Mouse (Mus musculus) adrenal gland, adult (tissue): ENCODE data around the gene Kdm2b.

ENCODE experiments used
- DNase-seq, 2 experiments: peaks; one replicate each; pipeline ENCODE4 v3.0.0; 2022 to 2023; ENCODE audit warnings: low spot score in 1 of 2; ENCODE audit not compliant: inconsistent age in 2 of 2

Kdm2b gene

DNA sequence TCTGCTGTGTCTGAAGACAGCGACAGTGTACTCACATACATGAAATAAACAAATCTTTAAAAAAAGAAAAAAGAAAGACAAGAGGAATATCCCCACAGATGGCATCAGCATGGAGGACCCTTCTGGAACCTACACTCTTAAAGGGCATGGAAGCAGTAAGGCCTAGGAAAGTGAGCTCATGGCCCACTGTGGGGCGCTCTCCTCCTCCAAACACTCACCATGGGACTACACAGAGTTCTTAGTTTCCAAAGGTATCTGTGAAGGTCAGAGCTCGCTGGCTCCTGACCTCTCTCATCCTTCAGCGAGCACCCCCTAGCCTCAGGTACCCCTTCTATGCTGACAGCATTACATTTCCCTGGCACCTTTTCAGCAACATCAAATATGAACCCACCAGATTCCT lies 53.8 kb downstream of the Kdm2b start:
- DNase-seq: no peak

DNA sequence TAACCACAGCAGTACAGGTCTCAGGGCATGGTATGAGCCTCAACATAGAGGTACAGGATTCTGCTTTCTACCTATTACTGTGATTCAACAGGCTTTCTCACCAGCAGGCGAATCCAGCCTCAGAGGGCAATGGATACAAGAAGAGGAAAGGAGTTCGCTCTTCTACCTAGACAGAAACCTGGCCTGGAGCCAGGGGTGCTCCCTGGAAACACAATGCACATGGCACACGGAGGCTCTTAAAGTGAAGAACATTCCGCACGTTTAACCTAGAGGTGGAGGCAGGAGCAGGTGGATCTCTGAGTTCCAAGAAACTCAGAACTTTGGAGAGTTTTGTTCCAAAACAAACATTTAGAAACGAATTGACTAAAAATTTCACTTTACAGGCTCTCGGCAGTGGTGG lies 58.6 kb downstream of the Kdm2b start:
- DNase-seq: no peak

DNA sequence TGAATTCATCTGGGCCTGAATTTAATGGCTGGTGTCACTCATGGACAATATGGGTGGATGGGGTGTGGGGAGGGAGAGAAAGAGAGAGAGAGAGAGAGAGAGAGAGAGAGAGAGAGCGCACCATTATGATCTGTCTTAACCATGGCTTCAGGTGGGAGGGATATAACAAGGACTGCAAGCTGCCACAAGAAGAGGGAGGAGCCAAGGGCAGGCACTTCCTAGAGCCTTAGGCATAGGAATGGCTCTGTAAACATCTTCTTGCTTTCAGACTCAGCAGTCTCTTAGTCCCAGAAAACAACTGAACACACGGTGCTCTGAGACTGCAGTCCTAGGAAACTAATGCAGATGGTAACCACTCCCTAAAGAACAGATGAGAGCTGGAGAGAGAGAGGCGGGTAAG lies 61.3 kb downstream of the Kdm2b start:
- DNase-seq: no peak

DNA sequence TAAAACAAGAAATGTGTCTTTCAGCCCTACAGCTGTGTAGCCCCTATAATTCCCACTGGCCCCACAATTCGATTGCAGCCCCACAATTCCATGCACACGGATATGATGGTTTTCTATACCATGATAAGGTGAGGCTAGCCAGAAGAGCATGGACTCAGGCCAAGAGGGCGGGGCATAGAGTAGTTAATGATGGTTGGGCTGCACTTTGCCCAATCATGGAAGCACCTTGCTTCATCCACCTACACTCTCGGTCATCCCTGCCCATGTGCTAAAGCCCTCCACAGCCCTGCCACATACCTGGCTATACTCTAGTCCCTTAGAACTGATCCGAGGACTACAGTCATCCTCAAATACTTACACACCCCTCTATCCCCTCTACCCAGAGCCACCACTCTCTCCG lies 61.9 kb downstream of the Kdm2b start:
- no peak for DNase-seq

DNA sequence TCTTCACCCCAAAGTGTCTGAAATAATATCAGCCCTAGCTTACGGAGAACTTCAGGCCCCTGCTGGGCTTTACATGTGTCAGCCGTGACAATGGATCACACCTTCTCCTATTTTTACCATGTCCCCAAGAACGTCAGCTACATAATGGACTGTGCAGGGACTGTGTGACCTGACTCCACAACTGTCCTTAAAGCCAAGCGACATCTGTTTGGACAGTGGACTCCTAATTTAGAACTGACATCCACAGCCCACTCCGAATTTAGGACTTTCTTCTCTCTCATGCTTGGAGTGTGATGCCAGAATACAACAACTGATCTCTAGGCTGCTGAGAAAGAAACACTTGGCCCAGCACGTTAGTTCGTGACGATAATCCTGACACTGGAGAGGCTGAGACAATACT lies 62.5 kb downstream of the Kdm2b start:
- no peak for DNase-seq

DNA sequence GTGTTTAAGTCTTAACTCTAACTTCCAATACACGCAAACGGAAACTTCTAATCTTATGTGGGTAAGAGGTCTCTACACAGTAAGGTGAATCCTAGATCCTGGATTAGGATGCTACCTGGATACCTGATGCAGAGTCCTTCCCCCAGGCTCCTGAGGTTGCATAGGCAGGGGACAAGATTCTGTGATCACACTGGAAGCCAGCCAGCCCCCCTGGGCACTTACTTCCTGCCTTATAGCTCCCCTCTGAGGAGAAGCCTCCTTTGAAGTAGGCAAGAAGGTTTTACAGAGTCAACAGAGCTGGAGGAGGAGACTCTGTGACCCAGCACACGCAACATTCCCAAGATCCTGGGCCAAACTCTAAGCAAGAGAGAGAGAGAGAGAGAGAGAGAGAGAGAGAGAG lies 63.3 kb downstream of the Kdm2b start:
- no peak for DNase-seq

DNA sequence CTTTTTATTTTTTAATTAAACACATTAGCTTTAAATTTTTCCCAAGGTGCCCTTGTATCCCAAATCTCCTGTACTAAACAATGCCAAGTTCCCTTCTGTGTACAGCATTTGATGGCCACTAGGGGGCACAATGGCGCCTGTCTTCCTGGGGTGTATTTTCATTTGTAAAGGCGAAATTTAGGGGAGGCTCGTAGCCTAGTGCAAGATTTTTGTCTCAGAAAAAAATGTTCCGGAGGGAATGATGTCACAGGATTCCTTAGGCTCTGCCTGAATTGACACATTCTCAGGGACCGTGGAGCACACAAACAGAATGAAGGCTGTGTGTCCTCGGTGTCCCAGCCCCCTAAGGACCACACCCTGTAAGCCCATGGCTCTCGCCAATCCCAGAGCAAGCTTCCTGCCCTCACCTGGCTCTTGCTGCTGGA lies 64.1 kb downstream of the Kdm2b start:
- DNase-seq: peak; percentile 43 to 80

DNA sequence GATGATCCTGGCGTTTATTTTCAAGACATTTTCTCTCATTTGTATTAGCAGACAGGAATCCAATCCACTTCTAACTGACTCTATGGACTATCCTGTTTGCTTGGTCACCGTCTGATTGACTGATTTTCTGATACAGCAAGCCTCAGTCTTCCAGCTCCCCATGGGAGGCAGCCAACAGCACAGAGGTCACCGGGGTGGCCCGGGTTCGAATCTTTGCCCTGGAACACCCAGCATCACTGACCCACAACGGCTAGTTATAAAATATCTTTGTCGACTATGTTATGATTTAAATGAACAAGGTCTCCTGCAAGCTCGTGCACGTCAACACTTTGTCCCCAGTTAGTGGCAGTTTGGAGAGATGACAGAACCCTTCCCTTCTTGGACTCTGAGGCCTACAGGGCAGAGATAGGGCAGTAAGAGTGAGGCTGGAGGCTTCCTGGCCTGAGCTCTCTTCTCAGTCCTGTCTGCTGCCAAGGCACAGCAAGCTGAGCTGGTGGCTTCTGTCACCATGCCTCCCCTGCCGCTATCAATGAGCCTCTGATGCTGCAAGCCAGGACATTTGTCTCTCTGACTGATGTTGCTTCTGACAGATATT lies 65.7 kb downstream of the Kdm2b start:
- DNase-seq: no peak

DNA sequence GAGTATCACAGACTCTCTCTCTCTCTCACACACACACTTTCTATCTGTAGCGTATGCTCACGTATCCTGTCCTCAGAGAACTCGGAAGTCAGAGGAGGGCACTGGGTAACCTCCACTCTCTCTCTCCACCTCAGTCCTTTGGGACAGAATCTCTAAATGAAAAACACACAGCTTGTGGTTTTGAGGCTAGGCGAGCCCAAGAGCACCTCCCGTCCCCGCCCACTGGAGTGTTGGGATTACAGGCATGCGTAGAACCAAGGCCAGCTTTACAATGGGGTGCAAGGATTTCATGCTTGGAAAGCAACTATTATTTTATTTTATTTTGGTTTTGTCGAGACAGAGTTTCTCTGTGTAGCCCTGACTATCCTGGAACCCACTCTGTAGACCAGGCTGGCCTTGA lies 67.7 kb downstream of the Kdm2b start:
- DNase-seq: no peak

DNA sequence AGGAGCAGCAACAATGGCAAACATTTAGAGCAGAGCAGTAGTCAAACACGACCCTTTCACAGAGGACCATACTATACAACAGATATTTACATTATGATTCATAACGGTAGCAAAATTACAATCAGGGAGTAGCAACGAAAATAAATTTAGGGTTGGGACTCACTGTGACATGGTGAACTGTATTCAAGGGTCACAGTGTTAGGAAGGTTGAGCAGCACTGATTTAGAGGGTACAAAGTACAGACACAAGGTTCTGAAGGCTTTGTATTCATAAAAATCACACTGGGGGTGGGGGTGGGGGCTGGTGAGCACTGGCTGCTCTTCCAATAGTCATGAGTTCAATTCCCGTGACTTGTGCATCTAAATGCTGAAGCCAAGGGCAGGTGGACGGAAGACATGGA lies 69.1 kb downstream of the Kdm2b start:
- no peak for DNase-seq

DNA sequence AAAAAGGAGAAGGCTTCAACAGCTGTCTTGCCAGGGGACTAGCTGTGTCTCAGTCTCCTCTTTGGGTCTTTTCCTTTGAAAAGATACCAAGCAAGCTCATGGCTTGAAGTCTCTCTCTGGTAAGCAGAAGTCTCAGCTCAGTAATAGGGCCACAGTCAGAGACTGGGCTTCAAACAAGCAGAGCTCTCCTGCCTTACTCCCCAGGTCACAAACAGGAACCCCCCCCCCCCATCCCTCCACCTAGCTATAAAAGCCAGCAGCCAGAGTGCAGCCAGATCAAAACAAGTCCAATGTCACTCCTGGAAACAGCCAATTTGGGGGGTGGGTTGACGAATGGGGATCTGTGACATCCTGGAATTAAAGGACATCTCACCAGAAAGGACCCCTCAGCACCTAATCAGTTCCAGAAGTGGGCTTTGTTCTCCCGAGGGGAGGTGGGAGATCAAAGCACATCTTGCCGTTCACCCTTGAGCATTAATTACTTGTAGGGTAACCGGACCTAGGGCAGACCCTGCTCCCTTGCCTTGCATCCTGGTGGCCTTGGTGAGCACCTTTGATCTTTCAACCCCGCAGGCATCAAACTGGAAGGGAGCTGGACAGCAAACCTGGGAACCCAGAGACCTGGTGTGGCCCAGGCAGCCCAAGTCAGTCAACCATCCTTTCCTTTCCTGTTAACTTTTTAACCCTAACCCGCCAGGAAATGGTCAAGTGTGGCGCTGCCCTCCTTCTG lies 71.5 kb downstream of the Kdm2b start:
- no peak for DNase-seq

DNA sequence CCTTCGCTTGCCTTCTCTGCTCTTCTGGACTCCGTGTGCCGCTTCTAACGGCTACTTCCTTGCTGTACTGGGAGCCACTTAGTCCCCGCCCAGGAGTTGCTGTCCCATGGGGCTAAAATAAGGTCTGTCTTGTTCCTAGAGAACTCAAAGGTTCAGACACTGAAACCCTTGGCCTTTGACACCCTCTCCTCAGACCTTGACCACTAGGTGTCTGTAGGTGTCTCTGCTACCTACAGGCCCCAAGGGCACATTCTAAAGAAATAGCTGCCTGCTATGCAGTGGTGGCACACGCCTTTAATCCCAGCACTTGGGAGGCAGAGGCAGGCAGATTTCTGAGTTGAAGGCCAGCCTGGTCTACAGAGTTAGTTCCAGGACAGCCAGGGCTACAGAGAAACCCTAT lies 73.5 kb downstream of the Kdm2b start:
- no peak for DNase-seq

DNA sequence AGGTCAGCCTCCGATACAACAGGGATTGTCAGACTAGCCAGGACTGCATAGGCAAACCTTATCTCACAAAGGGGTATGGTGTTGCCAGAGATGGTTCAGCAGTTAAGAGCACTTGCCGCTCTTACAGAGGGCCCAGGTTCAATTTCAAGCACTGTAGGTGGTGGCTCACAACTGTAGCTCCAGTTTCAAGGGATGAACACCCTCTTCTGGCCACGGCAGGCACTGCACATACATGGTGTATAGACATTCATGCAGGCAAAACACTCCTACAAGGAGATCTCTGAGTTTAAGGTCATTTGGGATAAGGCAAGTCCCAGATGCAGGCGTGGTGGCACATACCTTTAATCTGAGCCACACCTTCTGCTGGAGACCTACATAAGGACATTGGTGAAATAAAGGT lies 76.8 kb downstream of the Kdm2b start:
- DNase-seq: no peak

DNA sequence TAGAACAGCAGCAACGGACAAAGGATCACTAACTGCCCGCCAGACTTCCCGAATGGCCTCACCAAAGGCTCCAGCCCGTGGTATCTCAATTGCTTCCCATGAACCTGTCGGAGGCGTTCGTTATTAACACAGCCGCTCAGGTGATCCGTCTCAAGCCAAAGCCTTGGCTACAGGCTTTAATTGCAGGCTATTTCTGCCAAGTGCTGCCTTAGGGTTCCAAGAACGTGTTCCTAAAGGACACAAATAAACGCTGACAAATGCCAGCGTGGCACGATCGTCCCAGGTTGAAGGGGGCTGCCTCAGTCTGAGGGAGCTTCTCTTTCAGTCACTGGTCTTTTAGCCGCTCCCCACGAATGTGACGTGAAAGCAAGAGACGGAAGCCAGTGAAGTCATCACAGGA lies 80.1 kb downstream of the Kdm2b start:
- DNase-seq: no peak

DNA sequence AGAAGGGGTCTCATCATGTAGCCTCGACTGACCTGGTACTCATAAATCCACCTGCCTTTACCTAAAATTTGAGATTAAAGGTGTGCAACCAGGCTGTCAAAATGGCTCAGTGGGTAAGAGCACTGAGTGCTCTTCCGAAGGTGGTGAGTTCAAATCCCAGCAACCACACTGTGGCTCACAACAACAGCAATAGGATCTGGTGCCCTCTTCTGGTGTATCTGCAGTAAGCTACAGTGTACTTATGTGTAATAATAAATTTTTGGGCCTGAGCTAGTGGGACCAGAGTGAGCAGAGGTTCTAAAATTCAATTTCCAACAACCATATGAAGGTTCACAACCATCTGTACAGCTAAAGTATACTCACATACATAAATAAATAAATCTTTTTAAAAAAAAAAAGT lies 81.6 kb downstream of the Kdm2b start:
- DNase-seq: no peak

DNA sequence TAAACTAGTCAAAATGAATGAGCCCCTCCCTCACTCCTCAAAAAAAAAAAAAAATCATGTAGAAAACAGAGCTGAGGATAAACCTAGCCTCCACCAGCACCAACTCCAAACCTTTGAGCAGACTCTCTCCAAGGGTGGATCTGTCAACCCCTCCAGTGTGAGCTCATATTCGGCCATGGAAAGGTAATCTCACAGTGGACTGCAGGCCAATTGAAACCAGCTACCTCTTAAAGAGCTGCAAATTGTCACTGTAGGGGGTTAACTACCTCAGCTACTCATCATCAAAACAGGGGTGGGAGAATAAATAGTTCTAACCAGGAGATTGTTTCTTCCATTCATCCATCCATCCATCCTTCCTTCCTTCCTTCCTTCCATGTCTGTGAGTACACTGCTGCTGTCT lies 82.4 kb downstream of the Kdm2b start:
- DNase-seq: no peak

DNA sequence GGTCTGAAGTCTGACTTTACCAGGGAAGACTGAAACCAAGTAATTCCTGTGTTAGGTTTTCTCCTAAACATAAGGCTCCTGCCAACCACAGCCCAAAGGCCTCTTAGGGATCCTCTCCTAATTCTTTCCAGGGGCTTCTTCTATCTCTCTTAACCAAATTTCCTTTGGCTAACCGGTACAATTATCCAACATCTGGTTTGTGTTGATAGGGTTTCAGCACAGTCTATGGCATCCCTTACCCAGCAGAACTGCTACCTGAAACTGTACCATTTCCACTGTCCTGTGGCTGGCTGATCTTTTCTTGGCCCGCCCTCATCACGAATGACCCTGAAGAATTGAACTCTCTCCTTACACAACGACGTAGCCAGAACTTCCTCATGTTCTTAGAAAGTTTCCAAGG lies 86.5 kb downstream of the Kdm2b start:
- no peak for DNase-seq

DNA sequence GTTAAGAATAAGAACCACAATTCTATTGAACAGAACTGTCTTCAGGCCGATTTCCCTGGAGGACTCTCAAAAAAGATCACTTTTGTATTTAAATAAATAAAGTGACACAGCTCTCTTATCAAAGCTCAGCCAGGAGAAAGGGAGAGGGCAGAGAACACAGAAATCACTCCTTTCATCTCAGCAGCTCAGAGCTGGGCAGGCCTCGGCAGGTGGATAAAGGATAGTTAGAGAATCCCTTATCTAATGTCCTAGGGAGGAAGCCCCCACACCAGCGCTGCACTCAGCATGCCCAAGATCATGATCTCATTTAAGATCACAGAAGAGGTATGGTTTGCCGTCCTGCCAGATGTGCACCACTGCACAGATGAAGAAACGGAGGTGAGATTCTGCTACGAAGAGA lies 87.4 kb downstream of the Kdm2b start:
- no peak for DNase-seq

DNA sequence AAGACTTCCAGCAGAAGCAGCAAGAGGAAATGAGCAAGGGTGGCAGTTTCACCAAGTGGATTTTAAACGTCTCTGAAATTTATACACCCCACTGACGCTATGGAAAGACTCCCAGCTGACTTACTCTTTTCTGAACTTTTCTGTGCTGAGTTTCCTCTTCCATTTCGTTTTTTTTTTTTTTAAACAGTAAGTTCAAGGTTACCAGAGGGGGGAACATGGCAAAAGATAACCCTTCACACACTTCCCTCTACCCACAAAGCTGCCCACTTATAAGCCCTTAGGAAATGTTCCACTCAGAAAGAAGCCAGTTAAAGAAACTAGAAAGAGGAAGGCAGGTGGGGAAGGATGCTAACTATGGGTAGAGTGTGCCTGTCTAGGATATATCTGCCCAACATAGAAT lies 88.0 kb downstream of the Kdm2b start:
- no peak for DNase-seq

DNA sequence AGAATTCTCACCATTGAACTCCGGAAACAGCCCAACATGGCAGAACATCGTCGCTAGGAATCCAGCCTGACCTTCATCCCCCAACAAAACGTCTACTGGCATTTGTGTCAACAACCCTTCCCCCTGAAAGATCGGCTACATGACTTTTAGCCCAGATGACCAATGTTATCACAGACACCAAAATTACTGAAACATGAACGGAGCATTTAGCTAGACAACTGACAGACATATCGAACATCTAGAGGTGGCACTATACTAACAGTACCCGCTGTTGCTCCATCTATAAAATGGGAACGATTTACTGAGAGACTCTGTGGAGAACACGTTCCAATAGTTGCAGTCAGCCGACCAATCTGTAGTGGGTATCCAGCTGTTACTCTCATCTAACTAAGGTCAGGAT lies 88.4 kb downstream of the Kdm2b start:
- DNase-seq: no peak

DNA sequence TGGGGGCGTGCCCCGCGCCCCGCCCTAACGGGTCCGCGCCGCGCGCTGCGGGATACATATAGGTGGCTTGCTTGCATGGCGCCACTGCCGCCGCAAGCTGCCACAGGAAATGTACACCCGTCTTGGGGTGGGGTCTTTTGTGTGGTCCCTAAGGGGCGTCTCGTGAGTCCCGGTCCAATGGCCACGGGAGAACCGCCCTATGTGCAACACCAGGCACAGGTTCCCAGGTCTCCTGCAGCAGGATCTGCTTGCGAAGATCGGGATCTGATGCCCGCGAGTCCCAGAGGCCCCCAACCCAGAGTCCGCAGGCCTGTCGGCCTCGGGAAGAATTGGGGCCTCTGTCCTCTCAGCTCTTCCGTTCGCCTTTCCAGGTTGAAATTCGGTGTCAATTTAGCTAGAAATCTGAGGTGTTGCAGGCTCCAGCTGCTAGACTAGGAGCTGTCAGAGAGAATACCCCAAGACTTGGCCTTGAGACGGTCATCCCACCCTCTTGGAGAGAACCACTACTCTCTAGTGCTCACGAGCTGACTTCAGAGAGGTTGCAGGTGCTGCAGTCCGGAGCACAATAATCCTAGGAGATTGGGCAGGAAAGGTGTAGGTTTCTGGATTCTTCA lies 89.0 kb downstream of the Kdm2b start:
- DNase-seq: no peak

DNA sequence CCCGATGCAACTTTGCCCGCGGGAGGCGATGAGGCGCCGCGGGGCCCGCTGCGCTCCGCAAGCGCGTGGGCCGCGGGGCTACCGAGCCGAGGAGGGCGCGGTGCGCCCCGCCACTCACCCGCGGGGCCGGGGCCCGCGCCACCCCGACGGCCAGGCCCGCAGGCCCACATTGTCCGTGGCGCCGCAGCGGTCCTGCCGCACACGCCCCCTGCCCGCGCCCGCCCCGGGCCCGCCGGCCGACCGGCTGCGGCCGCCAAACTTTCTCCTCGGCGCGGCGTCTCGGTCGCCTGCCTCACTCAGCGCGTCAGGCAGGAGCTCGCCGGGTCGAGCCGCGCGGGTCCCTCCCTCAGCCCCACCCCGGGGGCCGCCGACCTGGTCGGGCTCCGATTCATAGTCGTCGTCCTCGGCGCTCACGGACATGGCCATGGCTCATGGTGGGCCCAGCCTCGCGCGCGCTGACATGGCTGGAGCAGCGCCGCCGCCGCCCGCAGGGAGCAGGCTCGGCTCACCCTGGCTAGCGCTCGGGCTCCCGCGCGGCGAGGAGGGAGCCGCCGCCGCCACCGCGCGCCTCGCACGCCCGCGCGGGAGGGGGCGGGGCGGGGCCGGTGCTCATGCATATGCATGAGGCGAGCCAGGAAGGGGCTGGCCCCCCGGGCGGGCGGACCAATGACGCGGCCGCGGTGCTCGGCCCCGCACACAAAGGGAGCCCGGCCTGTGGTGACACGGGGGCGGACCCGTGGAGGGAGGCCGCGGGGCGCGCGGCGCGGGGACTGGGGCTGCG lies 89.7 kb downstream of the Kdm2b start:
- DNase-seq: peak; percentile 95 to 96
